In the genomic region with DNA sequence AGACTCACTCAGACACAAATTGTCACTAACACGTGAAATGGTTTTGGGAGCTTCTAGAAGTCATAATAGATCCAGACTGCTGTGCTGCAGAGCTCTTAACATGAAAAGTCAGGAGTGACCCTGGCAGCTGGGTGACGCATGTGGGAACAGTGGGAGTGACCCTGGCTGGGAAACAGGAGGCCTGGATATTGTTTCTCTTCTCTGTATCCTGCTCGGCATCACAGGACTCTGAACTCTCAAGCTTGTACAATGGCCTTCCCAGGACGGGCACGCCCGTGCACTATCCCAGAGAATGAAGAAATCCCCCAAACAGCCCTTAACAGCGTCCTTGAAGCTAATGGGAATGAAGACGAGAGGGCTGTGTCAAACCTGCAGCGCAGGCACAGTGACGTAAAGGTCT, we compare ENCODE assay signal across 8 mouse cellular contexts. TPM values are rescaled to one million over a fixed set of nuclear protein-coding genes. Genes with fewer than 3 reads are reported as not detected.
A peak's percentile ranks its signal among the peaks of the same experiment; 100 is the strongest.
DNase-seq lines count a peak whose midpoint lies in the region; ATAC-seq lines count a peak whose summit lies in the region.

No protein-coding gene starts in this region.

- no peaks in the 10 kb centered on the region for H3K27me3 ChIP-seq in liver, embryonic 11.5 days (replicated peaks; ENCODE audit: control insufficient read depth, insufficient read depth, low read length)
- no peaks in the 10 kb centered on the region for H3K27me3 ChIP-seq in heart, embryonic 12.5 days (replicated peaks)
- no peaks in the 10 kb centered on the region for H3K27me3 ChIP-seq in limb, embryonic 15.5 days
- H3K27me3 ChIP-seq in stomach, embryonic 15.5 days (replicated peaks) = no peaks in the 10 kb centered on the region
- no peaks in the 10 kb centered on the region for H3K27me3 ChIP-seq in forebrain, embryonic 10.5 days (ENCODE audit: poor library complexity, severe bottlenecking)

- 77% methylated on average over 10 of the region's 10 CpGs for WGBS in liver, embryonic 11.5 days
- WGBS in heart, embryonic 12.5 days = 23% methylated on average over 10 of the region's 10 CpGs
- WGBS in limb, embryonic 15.5 days = 69% methylated on average over 10 of the region's 10 CpGs
- WGBS in stomach, embryonic 15.5 days = 64% methylated on average over 10 of the region's 10 CpGs
- WGBS in forebrain, embryonic 10.5 days = 86% methylated on average over 10 of the region's 10 CpGs

- H3K27ac ChIP-seq in liver, embryonic 11.5 days (ENCODE audit: low read depth, low read length) = 0 out of 2 replicates have a peak overlapping the region, but pooled peaks have one; percentile 58
- peak overlapping the region; percentile 97 for H3K27ac ChIP-seq in heart, embryonic 12.5 days (ENCODE audit: poor library complexity, severe bottlenecking)
- peak overlapping the region; percentile 19 for H3K27ac ChIP-seq in limb, embryonic 15.5 days
- H3K27ac ChIP-seq in stomach, embryonic 15.5 days = peak overlapping the region; percentile 58
- no peak overlapping the region for H3K27ac ChIP-seq in forebrain, embryonic 10.5 days

- ATAC-seq in liver, embryonic 11.5 days (replicated peaks; ENCODE audit: low FRiP score) = peak; percentile 32; the same call in 1 of the 2 replicates
- peak; percentile 81 for ATAC-seq in heart, embryonic 12.5 days (ENCODE audit: insufficient number of reproducible peaks, low FRiP score)
- no peak for ATAC-seq in limb, embryonic 15.5 days (ENCODE audit: insufficient number of reproducible peaks, low FRiP score, low TSS enrichment, low read depth)
- ATAC-seq in stomach, embryonic 15.5 days (ENCODE audit: insufficient read depth, low FRiP score, low read depth) = peak; percentile 71; the same call in 1 of the 2 replicates

- no peak overlapping the region for H3K4me2 ChIP-seq in liver, embryonic 11.5 days
- H3K4me2 ChIP-seq in heart, embryonic 12.5 days = peak overlapping the region; percentile 75
- no peak overlapping the region for H3K4me2 ChIP-seq in limb, embryonic 15.5 days
- H3K4me2 ChIP-seq in stomach, embryonic 15.5 days = 0 out of 2 replicates have a peak overlapping the region, but pooled peaks have one; percentile 17

- H3K9ac ChIP-seq in liver, embryonic 11.5 days (ENCODE audit: low read depth, low read length) = no peak overlapping the region
- peak overlapping the region; percentile 83 for H3K9ac ChIP-seq in heart, embryonic 12.5 days
- no peak overlapping the region for H3K9ac ChIP-seq in limb, embryonic 15.5 days
- no peak overlapping the region for H3K9ac ChIP-seq in stomach, embryonic 15.5 days

- no peak for DNase-seq in liver, embryonic 11.5 days (ENCODE audit: low spot score)
- no peak for DNase-seq in liver
- no peak for DNase-seq in thymus, postnatal 0 days (ENCODE audit: low spot score)
- no peak for DNase-seq in cerebellum, postnatal 4 days (ENCODE audit: low spot score in 2 of 2)
- no peak for DNase-seq in forebrain, embryonic 10.5 days (ENCODE audit: extremely low spot score, low spot score)

- no peaks in the 10 kb centered on the region for H3K9me3 ChIP-seq in liver, embryonic 11.5 days (ENCODE audit: control insufficient read depth, low read length)
- H3K9me3 ChIP-seq in heart, embryonic 12.5 days (replicated peaks) = no peaks in the 10 kb centered on the region
- H3K9me3 ChIP-seq in limb, embryonic 15.5 days = no peaks in the 10 kb centered on the region
- H3K9me3 ChIP-seq in stomach, embryonic 15.5 days = no peaks in the 10 kb centered on the region
- no peaks in the 10 kb centered on the region for H3K9me3 ChIP-seq in forebrain, embryonic 10.5 days

- peaks cover 30% of the 10 kb centered on the region for H3K4me1 ChIP-seq in liver, embryonic 11.5 days (replicated peaks; ENCODE audit: control insufficient read depth, insufficient read depth, low read length)
- H3K4me1 ChIP-seq in heart, embryonic 12.5 days (replicated peaks) = peaks cover 59% of the 10 kb centered on the region
- no peaks in the 10 kb centered on the region for H3K4me1 ChIP-seq in limb, embryonic 15.5 days
- 0 out of 2 replicates have a peak, but pooled peaks cover 3% of the 10 kb centered on the region for H3K4me1 ChIP-seq in stomach, embryonic 15.5 days
- H3K4me1 ChIP-seq in forebrain, embryonic 10.5 days = no peaks in the 10 kb centered on the region

- H3K36me3 ChIP-seq in liver, embryonic 11.5 days (ENCODE audit: control insufficient read depth, insufficient read depth, low read length) = peaks cover 4% of the 10 kb centered on the region; the same call in 1 of the 2 replicates
- H3K36me3 ChIP-seq in heart, embryonic 12.5 days = peaks cover 8% of the 10 kb centered on the region
- peaks cover 6% of the 10 kb centered on the region for H3K36me3 ChIP-seq in limb, embryonic 15.5 days
- peaks cover 4% of the 10 kb centered on the region; the same call in 1 of the 2 replicates for H3K36me3 ChIP-seq in stomach, embryonic 15.5 days
- H3K36me3 ChIP-seq in forebrain, embryonic 10.5 days (replicated peaks) = peaks cover 4% of the 10 kb centered on the region

- no peak overlapping the region for H3K4me3 ChIP-seq in liver, embryonic 11.5 days (ENCODE audit: low read depth, low read length)
- H3K4me3 ChIP-seq in heart, embryonic 12.5 days = peak overlapping the region; percentile 55
- H3K4me3 ChIP-seq in limb, embryonic 15.5 days = no peak overlapping the region
- no peak overlapping the region for H3K4me3 ChIP-seq in stomach, embryonic 15.5 days (replicated peaks)
- H3K4me3 ChIP-seq in forebrain, embryonic 10.5 days = no peak overlapping the region

RNA-seq across cellular contexts. Expression of a gene that starts 52.5 kb away (rescaled TPM):
- 38.1 and 38.5 TPM in 2 replicates for polyA plus RNA-seq in liver, embryonic 11.5 days (2014; fragmentation: Nextera tagmentation; extraction: Ambion mirVana)
- polyA plus RNA-seq in heart, embryonic 12.5 days (2016; fragmentation: Nextera tagmentation; extraction: Ambion mirVana) = 25.6 and 25.8 TPM in 2 replicates
- polyA plus RNA-seq in limb, embryonic 15.5 days (2015; fragmentation: Nextera tagmentation; extraction: Ambion mirVana) = 18.6 and 22.5 TPM in 2 replicates
- polyA plus RNA-seq in stomach, embryonic 15.5 days (2015; fragmentation: Nextera tagmentation; extraction: Ambion mirVana) = 23.2 and 24.4 TPM in 2 replicates
- 19.3 and 21.8 TPM in 2 replicates for polyA plus RNA-seq in thymus, postnatal 0 days (2015; fragmentation: Nextera tagmentation; extraction: Ambion mirVana)
- 29.0 and 30.5 TPM in 2 replicates for polyA plus RNA-seq in forebrain, embryonic 10.5 days (2016; fragmentation: Nextera tagmentation; extraction: Ambion mirVana)

Comparison
In these comparisons a context has a peak if more than half of its experiments do, and no peak if none do; other contexts are left out.
1. H3K4me2 ChIP-seq: peak in heart, embryonic 12.5 days (single experiment) and stomach, embryonic 15.5 days (single experiment); none in liver, embryonic 11.5 days (single experiment) and limb, embryonic 15.5 days (single experiment).